ENCODE assay signal across 1 mouse cellular context in genomic region chr4:35224101-35224500, GRCm38 (mm10).
TF ChIP-seq lines count a peak whose summit lies in the region.

No protein-coding gene starts in this region.

TF ChIP-seq in CH12.LX, 34 proteins besides CTCF, POLR2A, EP300 and RAD21 (continued from another document):
- TF ChIP-seq ZC3H11A (IDR thresholded peaks at IDR 0.05; ENCODE audit: low read depth, low read length) (no peak), ELF1 (IDR thresholded peaks at IDR 0.05; ENCODE audit: low read depth, low read length) (no peak), POLR2AphosphoS2 (IDR thresholded peaks at IDR 0.05; ENCODE audit: low read depth, low read length) (no peak; the same call in 1 of the 2 replicates)
